Mouse (Mus musculus): ENCODE data around the gene Nnmt.

DNA sequence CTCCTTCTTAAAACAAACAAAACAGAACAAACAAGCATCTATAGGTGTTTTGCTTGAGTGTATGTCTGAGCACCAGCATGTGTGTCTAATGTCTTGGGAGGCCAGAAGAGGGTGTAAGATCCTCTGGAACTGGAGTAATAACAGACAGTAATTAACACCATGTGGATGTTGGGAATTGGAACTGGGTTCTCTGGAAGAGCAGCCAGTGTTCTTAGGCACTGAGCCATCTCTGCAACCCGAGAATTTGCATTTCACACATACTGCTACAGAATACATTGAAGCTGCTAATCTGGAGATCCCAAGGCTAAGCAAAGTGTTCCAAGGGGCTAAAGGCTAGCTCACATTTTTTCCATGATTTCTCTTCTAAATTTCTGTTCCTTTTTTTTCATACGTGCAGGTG, 4.9 kb downstream of the Nnmt start:
- TF ChIP-seq CTCF (IDR thresholded peaks at IDR 0.05; ENCODE audit: control insufficient read depth, insufficient read depth, insufficient replicate concordance, low read depth, low read length) = no peak
- no peak for TF ChIP-seq POLR2A (IDR thresholded peaks at IDR 0.05; ENCODE audit: control insufficient read depth, low read depth, low read length)

Measured in testis, adult 2 months (tissue).